Comparison of ENCODE assay signal across 20 mouse cellular contexts in genomic region chr6:127933841-127934240, GRCm38 (mm10). TPM values are rescaled to one million over a fixed set of nuclear protein-coding genes. Genes with fewer than 3 reads are reported as not detected.
A peak's percentile ranks its signal among the peaks of the same experiment; 100 is the strongest.
DNase-seq lines count a peak whose midpoint lies in the region; ATAC-seq lines count a peak whose summit lies in the region.
"Had no signal": no experiment of that assay in that cellular context is flagged by ENCODE, and none has a peak within 500 bp of the region (broad histone marks: within the 10 kb centered on the region; RNA-seq: fewer than 3 reads in every experiment).

No protein-coding gene starts in this region.

- no peak overlapping the region for H3K4me3 ChIP-seq in heart, embryonic 10.5 days
- no peak overlapping the region for H3K4me3 ChIP-seq in limb, embryonic 10.5 days
- H3K4me3 ChIP-seq in intestine, embryonic 15.5 days (replicated peaks): no peak overlapping the region
- H3K4me3 ChIP-seq: embryonic facial prominence, embryonic 10.5 days; forebrain, embryonic 13.5 days; heart, embryonic 15.5 days; hindbrain, embryonic 15.5 days; left cerebral cortex, adult 2 months; stomach, embryonic 15.5 days had no signal

- peaks cover 4% of the 10 kb centered on the region; the same call in 1 of the 2 replicates for H3K36me3 ChIP-seq in heart, embryonic 10.5 days
- peaks cover 12% of the 10 kb centered on the region for H3K36me3 ChIP-seq in limb, embryonic 10.5 days
- H3K36me3 ChIP-seq in intestine, embryonic 15.5 days: no peaks in the 10 kb centered on the region
- H3K36me3 ChIP-seq: heart, embryonic 15.5 days; hindbrain, embryonic 15.5 days; stomach, embryonic 15.5 days had no signal

- ATAC-seq in intestine, embryonic 15.5 days: no peak
- ATAC-seq: forebrain, embryonic 13.5 days; intestine, postnatal 0 days; liver, postnatal 0 days had no signal

- no peak overlapping the region for H3K9ac ChIP-seq in intestine, embryonic 15.5 days
- H3K9ac ChIP-seq: forebrain, embryonic 13.5 days; heart, embryonic 15.5 days; hindbrain, embryonic 15.5 days; liver, postnatal 0 days; stomach, embryonic 15.5 days had no signal

- no peak overlapping the region for H3K4me2 ChIP-seq in intestine, embryonic 15.5 days (replicated peaks)
- H3K4me2 ChIP-seq: forebrain, embryonic 13.5 days; heart, embryonic 15.5 days; hindbrain, embryonic 15.5 days; stomach, embryonic 15.5 days had no signal

- no peaks in the 10 kb centered on the region for H3K9me3 ChIP-seq in heart, embryonic 10.5 days
- peaks cover 4% of the 10 kb centered on the region; the same call in 1 of the 2 replicates for H3K9me3 ChIP-seq in limb, embryonic 10.5 days (replicated peaks)
- no peaks in the 10 kb centered on the region for H3K9me3 ChIP-seq in intestine, embryonic 15.5 days
- H3K9me3 ChIP-seq: forebrain, embryonic 13.5 days; heart, embryonic 15.5 days; hindbrain, embryonic 15.5 days; stomach, embryonic 15.5 days had no signal

- no peak overlapping the region for H3K27ac ChIP-seq in heart, embryonic 10.5 days
- H3K27ac ChIP-seq in limb, embryonic 10.5 days: peak overlapping the region; percentile 56
- H3K27ac ChIP-seq in intestine, embryonic 15.5 days: no peak overlapping the region
- H3K27ac ChIP-seq: embryonic facial prominence, embryonic 10.5 days; forebrain, embryonic 13.5 days; heart, embryonic 15.5 days; hindbrain, embryonic 15.5 days; left cerebral cortex, adult 2 months; stomach, embryonic 15.5 days had no signal

- 85% methylated on average over 5 of the region's 5 CpGs for WGBS in heart, embryonic 10.5 days
- 97% methylated on average over 5 of the region's 5 CpGs for WGBS in limb, embryonic 10.5 days
- WGBS in intestine, embryonic 15.5 days: 93% methylated on average over 5 of the region's 5 CpGs

- H3K4me1 ChIP-seq in heart, embryonic 10.5 days: peaks cover 34% of the 10 kb centered on the region
- peaks cover 25% of the 10 kb centered on the region for H3K4me1 ChIP-seq in limb, embryonic 10.5 days
- H3K4me1 ChIP-seq in intestine, embryonic 15.5 days (replicated peaks): peaks cover 5% of the 10 kb centered on the region; the same call in 1 of the 2 replicates

- H3K27me3 ChIP-seq in heart, embryonic 10.5 days (ENCODE audit: insufficient read depth, poor library complexity, severe bottlenecking): 0 out of 2 replicates have a peak, but pooled peaks cover 3% of the 10 kb centered on the region
- no peaks in the 10 kb centered on the region for H3K27me3 ChIP-seq in limb, embryonic 10.5 days (ENCODE audit: low read depth, poor library complexity, severe bottlenecking)
- no peaks in the 10 kb centered on the region for H3K27me3 ChIP-seq in intestine, embryonic 15.5 days (replicated peaks)
- H3K27me3 ChIP-seq: forebrain, embryonic 13.5 days; heart, embryonic 15.5 days; hindbrain, embryonic 15.5 days; stomach, embryonic 15.5 days had no signal

- peak; percentile 29 for DNase-seq in heart, adult 8-10 months (ENCODE audit: low spot score)
- DNase-seq in heart, embryonic 10.5 days (ENCODE audit: low spot score): no peak
- peak; percentile 73 for DNase-seq in gastrocnemius, adult 18-20 months (ENCODE audit: low spot score)
- DNase-seq in gastrocnemius, postnatal 25 days: peak; percentile 83
- no peak for DNase-seq in limb, embryonic 10.5 days (ENCODE audit: low spot score)
- DNase-seq in cerebellum, adult 11 months: no peak
- no peak for DNase-seq in frontal cortex, postnatal 25 days (ENCODE audit: low spot score in 2 of 2)
- DNase-seq: adrenal gland, postnatal 10 days; cerebellum, adult 11-12 months; cerebellum, postnatal 36 days; liver, postnatal 0 days had no signal

RNA-seq across cellular contexts. Expression of gene Tspan11, which starts 46.5 kb away (rescaled TPM):
- 1 to 10 TPM in 1 of 4 experiments, under 1 TPM in 3; 0.79 to 1.7 (median 0.82) TPM for total RNA-seq in heart, adult 8-10 months (2022)
- polyA plus RNA-seq in heart, embryonic 10.5 days (2016; fragmentation: Nextera tagmentation; extraction: Ambion mirVana): 1.4 and 1.8 TPM in 2 replicates
- total RNA-seq in gastrocnemius, adult 18-20 months (2021): 1 to 10 TPM; 1.3 to 1.6 TPM
- total RNA-seq in gastrocnemius, postnatal 25 days (2021): 1 to 10 TPM; 2.3 to 3.3 TPM
- polyA plus RNA-seq in limb, embryonic 10.5 days (2016; fragmentation: Nextera tagmentation; extraction: Ambion mirVana): 2.1 and 9.2 TPM in 2 replicates
- 2.9 and 3.2 TPM in 2 replicates for polyA plus RNA-seq in intestine, embryonic 15.5 days (2015; fragmentation: Nextera tagmentation; extraction: Ambion mirVana)
- total RNA-seq: megakaryocyte, adult 5-6 weeks had no signal

Comparison
In these comparisons a context has a peak if more than half of its experiments do, and no peak if none do; other contexts are left out.
1. DNase-seq: peak in heart, adult 8-10 months (single experiment), gastrocnemius, adult 18-20 months (single experiment) and gastrocnemius, postnatal 25 days (single experiment); none in heart, embryonic 10.5 days (single experiment), limb, embryonic 10.5 days (single experiment), cerebellum, adult 11 months (single experiment) and frontal cortex, postnatal 25 days (0 of 2).